Mouse (Mus musculus) bone marrow macrophage, adult 2 months (primary cell): Measurements from ENCODE around the gene Syt7.

Experiments used
- CTCF ChIP-seq: IDR thresholded peaks from 2 replicates; pipeline ENCODE4 v1.5.1; 2012; ENCODE audit warnings: low read depth, mild to moderate bottlenecking, low read length, moderate library complexity
- POLR2A ChIP-seq: IDR thresholded peaks from 2 replicates; pipeline ENCODE4 v1.6.1; 2012; ENCODE audit warnings: mild to moderate bottlenecking, low read depth, low read length, borderline replicate concordance

DNA sequence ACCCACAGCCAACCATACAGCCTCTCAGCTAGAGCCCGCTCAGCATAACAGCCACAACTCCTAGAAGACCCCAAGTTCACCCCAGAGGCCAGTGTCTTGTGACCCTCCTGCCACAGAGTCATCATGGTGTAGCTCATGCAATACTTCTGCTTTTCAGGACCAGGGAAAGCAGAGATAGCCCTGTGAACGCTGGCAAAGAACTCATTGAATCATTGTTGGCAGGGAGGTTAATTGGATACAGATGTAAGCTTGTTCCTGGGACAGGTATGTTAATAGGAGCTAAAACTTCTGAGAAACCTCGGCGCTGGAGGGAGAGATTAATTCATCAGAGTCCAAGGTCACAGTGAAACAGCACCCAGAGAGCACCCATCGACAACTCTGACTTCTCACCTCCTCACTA lies 48.2 kb upstream of the Syt7 start:
- no peak for TF ChIP-seq POLR2A
- no peak for TF ChIP-seq CTCF
